23 mouse cellular contexts compared by ENCODE assay signal in genomic region chr11:78691201-78691600, GRCm38 (mm10). TPM values are rescaled to one million over a fixed set of nuclear protein-coding genes. Genes with fewer than 3 reads are reported as not detected.
DNase-seq lines count a peak whose midpoint lies in the region; ATAC-seq and TF ChIP-seq lines count a peak whose summit lies in the region.
"Had no signal": no experiment of that assay in that cellular context is flagged by ENCODE, and none has a peak within 500 bp of the region (broad histone marks: within the 10 kb centered on the region; RNA-seq: fewer than 3 reads in every experiment).

No protein-coding gene starts in this region.

- H3K9me3 ChIP-seq in heart, embryonic 12.5 days (replicated peaks) = no peaks in the 10 kb centered on the region
- no peaks in the 10 kb centered on the region for H3K9me3 ChIP-seq in forebrain, embryonic 15.5 days
- H3K9me3 ChIP-seq: embryonic facial prominence, embryonic 12.5 days; heart, embryonic 10.5 days; limb, embryonic 12.5 days; midbrain, embryonic 15.5 days had no signal

- no peak for ATAC-seq in heart, embryonic 12.5 days (ENCODE audit: insufficient number of reproducible peaks, low FRiP score)
- no peak for ATAC-seq in forebrain, embryonic 15.5 days (replicated peaks)
- ATAC-seq: hindbrain, postnatal 0 days; intestine, embryonic 16.5 days; midbrain, embryonic 15.5 days had no signal

- no peak for DNase-seq in heart, adult 8-10 months (ENCODE audit: low spot score)
- no peak for DNase-seq in left cerebral cortex, adult 2 months (ENCODE audit: extremely low spot score in 1 of 2, low spot score in 2 of 2)
- no peak for DNase-seq in left cerebral cortex, postnatal 10 days (ENCODE audit: extremely low spot score in 1 of 2, low spot score in 2 of 2)
- DNase-seq in CD4-positive helper T cell, adult 2 months (ENCODE audit: low read depth, low spot score) = peak; percentile 55
- DNase-seq in spleen, postnatal 4 days (ENCODE audit: low spot score in 2 of 2) = no peak
- DNase-seq: adrenal gland, adult 8-10 months; cerebellum, adult 11-12 months; cerebellum, postnatal 10 days; gastrocnemius, postnatal 36 days; kidney, adult 9 months; kidney, postnatal 14 days; lung, adult 2 months had no signal

- no peak overlapping the region for H3K4me3 ChIP-seq in heart, embryonic 12.5 days
- H3K4me3 ChIP-seq in left cerebral cortex, adult 2 months = peak overlapping the region; percentile 31
- H3K4me3 ChIP-seq in forebrain, embryonic 15.5 days = no peak overlapping the region
- H3K4me3 ChIP-seq: embryonic facial prominence, embryonic 12.5 days; heart, embryonic 10.5 days; layer of hippocampus, adult 2 months; limb, embryonic 12.5 days; midbrain, embryonic 15.5 days; myocyte had no signal

- 54% methylated on average over 2 of the region's 2 CpGs for WGBS in heart, embryonic 12.5 days
- 44% methylated on average over 2 of the region's 2 CpGs for WGBS in forebrain, embryonic 15.5 days

- H3K9ac ChIP-seq in heart, embryonic 12.5 days = no peak overlapping the region
- no peak overlapping the region for H3K9ac ChIP-seq in forebrain, embryonic 15.5 days (replicated peaks)
- H3K9ac ChIP-seq: embryonic facial prominence, embryonic 12.5 days; limb, embryonic 12.5 days; midbrain, embryonic 15.5 days had no signal

- TF ChIP-seq CTCF in left cerebral cortex, adult 2 months (IDR thresholded peaks at IDR 0.05) = no peak

- H3K27ac ChIP-seq in heart, embryonic 12.5 days (ENCODE audit: poor library complexity, severe bottlenecking) = no peak overlapping the region
- no peak overlapping the region; the same call in 1 of the 2 replicates for H3K27ac ChIP-seq in left cerebral cortex, adult 2 months
- H3K27ac ChIP-seq in forebrain, embryonic 15.5 days (replicated peaks) = no peak overlapping the region
- H3K27ac ChIP-seq: embryonic facial prominence, embryonic 12.5 days; heart, embryonic 10.5 days; hindbrain, postnatal 0 days; layer of hippocampus, adult 2 months; limb, embryonic 12.5 days; midbrain, embryonic 15.5 days; stomach, postnatal 0 days had no signal

- intact Hi-C loops in left cerebral cortex, adult 2 months (cut with DNase I) = no loop called here
- intact Hi-C loops in left cerebral cortex, postnatal 10 days (cut with DNase I) = loop anchor here (10.0 kb wide), 1 partner anchor 116 kb away; no protein-coding TSS in a partner anchor

- H3K27me3 ChIP-seq in heart, embryonic 12.5 days (replicated peaks) = no peaks in the 10 kb centered on the region
- H3K27me3 ChIP-seq in forebrain, embryonic 15.5 days = no peaks in the 10 kb centered on the region
- H3K27me3 ChIP-seq: embryonic facial prominence, embryonic 12.5 days; limb, embryonic 12.5 days; midbrain, embryonic 15.5 days had no signal

- peaks cover 8% of the 10 kb centered on the region; the same call in 1 of the 2 replicates for H3K36me3 ChIP-seq in heart, embryonic 12.5 days
- H3K36me3 ChIP-seq in forebrain, embryonic 15.5 days = no peaks in the 10 kb centered on the region
- H3K36me3 ChIP-seq: embryonic facial prominence, embryonic 12.5 days; midbrain, embryonic 15.5 days had no signal

- peaks cover 52% of the 10 kb centered on the region for H3K4me1 ChIP-seq in heart, embryonic 12.5 days (replicated peaks)
- H3K4me1 ChIP-seq in forebrain, embryonic 15.5 days = peaks cover 78% of the 10 kb centered on the region

- H3K4me2 ChIP-seq in heart, embryonic 12.5 days = peak overlapping the region; percentile 4; the same call in 1 of the 2 replicates
- 0 out of 2 replicates have a peak overlapping the region, but pooled peaks have one; percentile 12 for H3K4me2 ChIP-seq in forebrain, embryonic 15.5 days (replicated peaks)
- H3K4me2 ChIP-seq: embryonic facial prominence, embryonic 12.5 days; limb, embryonic 12.5 days; midbrain, embryonic 15.5 days had no signal

RNA-seq across cellular contexts. Expression of gene Nlk, which starts 6.0 kb away (rescaled TPM):
- polyA plus RNA-seq in heart, embryonic 12.5 days (2016; fragmentation: Nextera tagmentation; extraction: Ambion mirVana) = 13.4 and 13.7 TPM in 2 replicates
- total RNA-seq in heart, adult 8-10 months (2022) = 10 to 100 TPM; 11.7 to 15.2 (median 12.4) TPM
- 100 to 1,000 TPM; 115 to 118 TPM for total RNA-seq in left cerebral cortex, adult 2 months (2021)
- total RNA-seq in left cerebral cortex, postnatal 10 days (2021) = 10 to 100 TPM; 59.1 to 59.4 TPM
- 31.8 and 31.9 TPM in 2 replicates for polyA plus RNA-seq in forebrain, embryonic 15.5 days (2015; fragmentation: Nextera tagmentation; extraction: Ambion mirVana)
